Mouse (Mus musculus) liver, embryonic 12.5 days (tissue): ENCODE results near the gene Olfr596. TPM values are rescaled to one million over a fixed set of nuclear protein-coding genes. Genes with fewer than 3 reads are reported as not detected.
"Not testable (repeated sequence)": the region's sequence is repeated elsewhere in the genome, so short reads cannot be mapped to it uniquely, and the experiment has no call there.

ENCODE experiments used
- ATAC-seq: fragments of 200-750 bp; cut with Nextera tagmentation; 2 replicates; pipeline ENCODE4 v1.8.0; 2017; ENCODE audit warnings: moderate number of reproducible peaks, mild to moderate bottlenecking, moderate library complexity
- H3K27ac ChIP-seq: fragments of 300-500 bp; sonication (generic); 2 replicates; pipeline ENCODE4 v1.5.1; 2016; ENCODE audit warnings: mild to moderate bottlenecking
- H3K27me3 ChIP-seq: fragments of 300-500 bp; sonication (generic); replicated peaks from 2 replicates; pipeline ENCODE4 v1.6.1; 2016; ENCODE audit warnings: mild to moderate bottlenecking, moderate library complexity
- H3K36me3 ChIP-seq: fragments of 300-500 bp; sonication (generic); 2 replicates; pipeline ENCODE4 v1.6.1; 2016; ENCODE audit warnings: mild to moderate bottlenecking, moderate library complexity
- H3K4me1 ChIP-seq: fragments of 300-500 bp; sonication (generic); 2 replicates; pipeline ENCODE4 v1.6.1; 2016
- H3K4me2 ChIP-seq: fragments of 300-500 bp; sonication (generic); 2 replicates; pipeline ENCODE4 v1.6.1; 2016; ENCODE audit warnings: mild to moderate bottlenecking, moderate library complexity
- H3K4me3 ChIP-seq: fragments of 300-500 bp; sonication (generic); 2 replicates; pipeline ENCODE4 v1.5.1; 2016; ENCODE audit warnings: mild to moderate bottlenecking, moderate library complexity
- H3K9ac ChIP-seq: fragments of 300-500 bp; sonication (generic); 2 replicates; pipeline ENCODE4 v1.6.1; 2016; ENCODE audit warnings: mild to moderate bottlenecking, moderate library complexity
- H3K9me3 ChIP-seq: fragments of 300-500 bp; sonication (generic); replicated peaks from 2 replicates; pipeline ENCODE4 v1.6.1; 2016; ENCODE audit warnings: mild to moderate bottlenecking, moderate library complexity
- WGBS: fragments of 180-500 bp; shearing (Covaris S2); methylation state at CpG from one replicate; pipeline ENCODE4 v1.1.7; 2016; ENCODE audit not compliant: insufficient replicate concordance; 5-methylcytosine and 5-hydroxymethylcytosine counted together
- microRNA-seq: library from miRNA; unstranded; fragments of <30 nt; microRNA quantifications from one replicate; pipeline ENCODE4, GENCODE M21; 2017
- polyA plus RNA-seq: library from polyadenylated mRNA; unstranded; fragments of >200 nt; fragmentation: Nextera tagmentation; extraction: Ambion mirVana; gene quantifications from 2 replicates; pipeline ENCODE4 v1.2.1, GENCODE M21; 2016

Gene Olfr596
- not detected in 2 replicates for polyA plus RNA-seq

- H3K9ac ChIP-seq, ATAC-seq, H3K4me1 ChIP-seq, H3K9me3 ChIP-seq, H3K4me2 ChIP-seq, H3K36me3 ChIP-seq, H3K27me3 ChIP-seq, H3K4me3 ChIP-seq, H3K27ac ChIP-seq: not testable (repeated sequence)
- WGBS, result 71% methylated on average over 2 of the region's 2 CpGs
These were observed at the start of gene Olfr596 for GRCm38 (mm10) chr7:103305348-103305747. TSS of gene Olfr596 (plus strand) at chr7:103305648.

- not testable (repeated sequence) for H3K9me3 ChIP-seq, H3K9ac ChIP-seq, H3K4me2 ChIP-seq, H3K27ac ChIP-seq, H3K4me3 ChIP-seq, H3K4me1 ChIP-seq, H3K27me3 ChIP-seq, ATAC-seq, H3K36me3 ChIP-seq
- 72% methylated on average over 2 of the region's 2 CpGs for WGBS
These were observed 10.6 kb downstream of the Olfr596 start, which contains the start of gene Olfr597 for GRCm38 (mm10) chr7:103316015-103316414. TSS of gene Olfr597 (plus strand) at chr7:103316315.

- Histone ChIP-seq H3K27me3 (no peaks in the 10 kb centered on the region), H3K9me3 (no peaks in the 10 kb centered on the region), H3K4me1 (no peaks in the 10 kb centered on the region), H3K4me2 (no peak within 1 kb of the TSS), H3K27ac (no peak within 1 kb of the TSS), H3K9ac (no peak within 1 kb of the TSS), H3K4me3 (no peak within 1 kb of the TSS), H3K36me3 (no peaks in the 10 kb centered on the region)
- ATAC-seq, result no peak
These were observed 17.8 kb downstream of the Olfr596 start, which contains the start of gene Olfr598 for GRCm38 (mm10) chr7:103323268-103323667. TSS of gene Olfr598 (plus strand) at chr7:103323568.

DNA sequence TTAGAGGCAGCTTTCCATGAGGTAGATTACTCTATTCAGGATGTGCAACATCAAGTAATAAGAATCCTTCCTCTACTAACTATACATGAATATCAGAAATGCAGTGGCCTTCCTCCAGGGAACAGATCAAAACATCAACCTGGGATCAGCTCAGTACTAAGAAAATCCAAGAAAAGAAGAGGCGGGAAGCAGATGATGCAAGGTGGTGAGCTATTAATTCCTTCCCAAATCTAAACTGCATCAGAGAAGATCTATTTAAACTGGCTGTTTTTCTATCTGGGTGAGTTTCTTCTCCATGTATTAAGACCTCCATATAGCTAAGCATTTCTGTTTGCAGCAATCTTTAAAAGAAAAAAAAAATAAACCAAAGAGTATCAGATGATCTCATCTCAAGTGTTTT, 30.2 kb downstream of the Olfr596 start, which contains the start of gene Olfr599:
Olfr599 (plus strand) TSS at position 301 of the 400 bp plus-strand sequence.
- WGBS, result 65% methylated on average over 1 of the region's 1 CpGs
- no peak within 1 kb of the TSS for H3K4me3 ChIP-seq
- no peaks in the 10 kb centered on the region for H3K4me1 ChIP-seq
- H3K4me2 ChIP-seq, result no peak within 1 kb of the TSS
- no peak for ATAC-seq
- no peak within 1 kb of the TSS for H3K9ac ChIP-seq
- H3K27me3 ChIP-seq, result no peaks in the 10 kb centered on the region
- H3K27ac ChIP-seq, result no peak within 1 kb of the TSS
- no peaks in the 10 kb centered on the region for H3K9me3 ChIP-seq
- no peaks in the 10 kb centered on the region for H3K36me3 ChIP-seq

DNA sequence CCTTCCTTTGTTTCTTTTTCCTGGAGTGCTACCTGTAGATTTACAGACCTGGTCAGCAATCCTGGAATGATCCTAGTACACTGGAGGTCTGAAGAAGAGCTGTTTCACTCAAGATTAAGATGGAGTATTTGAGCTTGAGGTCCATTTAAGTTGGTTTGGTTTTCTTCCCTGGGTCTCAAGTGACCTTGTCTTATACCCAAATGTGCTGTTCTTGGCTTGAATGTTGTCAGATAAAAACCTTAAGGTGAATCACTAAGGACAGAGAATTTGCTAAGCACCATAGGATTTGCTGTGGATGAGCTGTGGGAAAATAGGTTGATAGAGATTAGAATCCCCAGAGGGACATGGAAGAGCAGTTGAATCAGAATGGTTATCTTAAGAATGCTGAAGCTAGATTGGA, 44.1 kb downstream of the Olfr596 start, which contains the start of gene Olfr600:
Olfr600 (minus strand) TSS at position 101 of the 400 bp plus-strand sequence.
- ATAC-seq, result no peak
- no peaks in the 10 kb centered on the region for H3K36me3 ChIP-seq
- no peak within 1 kb of the TSS for H3K27ac ChIP-seq
- H3K9ac ChIP-seq, result no peak within 1 kb of the TSS
- no peaks in the 10 kb centered on the region for H3K27me3 ChIP-seq
- no peak within 1 kb of the TSS for H3K4me3 ChIP-seq
- H3K4me2 ChIP-seq, result no peak within 1 kb of the TSS
- H3K9me3 ChIP-seq, result no peaks in the 10 kb centered on the region
- no peaks in the 10 kb centered on the region for H3K4me1 ChIP-seq

Small RNA genes lying within 50 kb of the gene (microRNA-seq; reads per million reads assigned to microRNA genes)
- gene Gm23550 (not detected), gene Gm25171 (not detected)

Other genes starting within 250 kb of the Olfr596 start
- gene Olfr584, start 223.8 kb upstream of the Olfr596 start, polyA plus RNA-seq, result not detected in 2 replicates
- gene Olfr585, start 207.9 kb upstream of the Olfr596 start, polyA plus RNA-seq, result not detected in 2 replicates
- gene Olfr586, start 180.0 kb upstream of the Olfr596 start, polyA plus RNA-seq, result not detected in 2 replicates
- not detected in 2 replicates for gene Olfr588-ps1, start 164.8 kb upstream of the Olfr596 start, polyA plus RNA-seq
- not detected in 2 replicates for gene Olfr589, start 149.3 kb upstream of the Olfr596 start, polyA plus RNA-seq
- not detected in 2 replicates for gene Olfr591, start 127.3 kb upstream of the Olfr596 start, polyA plus RNA-seq
- not detected in 2 replicates for gene Olfr592, start 120.8 kb upstream of the Olfr596 start, polyA plus RNA-seq
- not detected in 2 replicates for gene Olfr593, start 93.8 kb upstream of the Olfr596 start, polyA plus RNA-seq
- not detected in 2 replicates for gene Olfr594, start 88.7 kb upstream of the Olfr596 start, polyA plus RNA-seq
- gene Usp17ld, start 53.1 kb upstream of the Olfr596 start, polyA plus RNA-seq, result not detected in 2 replicates
- gene Olfr597, start 10.7 kb downstream of the Olfr596 start, polyA plus RNA-seq, result not detected in 2 replicates
- not detected in 2 replicates for gene Olfr598, start 17.9 kb downstream of the Olfr596 start, polyA plus RNA-seq
- not detected in 2 replicates for gene Olfr599, start 30.3 kb downstream of the Olfr596 start, polyA plus RNA-seq
- not detected in 2 replicates for gene Olfr600, start 44.0 kb downstream of the Olfr596 start, polyA plus RNA-seq
- gene Olfr601, start 57.0 kb downstream of the Olfr596 start, polyA plus RNA-seq, result not detected in 2 replicates
- not detected in 2 replicates for gene Olfr603, start 80.5 kb downstream of the Olfr596 start, polyA plus RNA-seq
- gene Usp17lc, start 109.4 kb downstream of the Olfr596 start, polyA plus RNA-seq, result not detected in 2 replicates
- gene Olfr605, start 139.8 kb downstream of the Olfr596 start, polyA plus RNA-seq, result not detected in 2 replicates
- gene Olfr606, start 143.4 kb downstream of the Olfr596 start, polyA plus RNA-seq, result not detected in 2 replicates
- gene Olfr607, start 158.5 kb downstream of the Olfr596 start, polyA plus RNA-seq, result not detected in 2 replicates
- gene Olfr608, start 164.2 kb downstream of the Olfr596 start, polyA plus RNA-seq, result not detected in 2 replicates
- gene Olfr609, start 192.4 kb downstream of the Olfr596 start, polyA plus RNA-seq, result not detected in 2 replicates
- gene Olfr610, start 206.5 kb downstream of the Olfr596 start, polyA plus RNA-seq, result not detected in 2 replicates
- gene Olfr611, start 215.2 kb downstream of the Olfr596 start, polyA plus RNA-seq, result not detected in 2 replicates
- gene Olfr612, start 237.1 kb downstream of the Olfr596 start, polyA plus RNA-seq, result not detected in 2 replicates
- not detected in 2 replicates for gene Olfr613, start 242.4 kb downstream of the Olfr596 start, polyA plus RNA-seq